In genomic region chr10:68112983-68113382, GRCm38 (mm10) we compare ENCODE assay signal across 14 mouse cellular contexts.
DNase-seq lines count a peak whose midpoint lies in the region; ATAC-seq and TF ChIP-seq lines count a peak whose summit lies in the region.
"Had no signal": no experiment of that assay in that cellular context is flagged by ENCODE, and none has a peak within 500 bp of the region (broad histone marks: within the 10 kb centered on the region; RNA-seq: fewer than 3 reads in every experiment).

No protein-coding gene starts in this region.

- H3K27me3 ChIP-seq in hindbrain, embryonic 13.5 days: no peaks in the 10 kb centered on the region
- H3K27me3 ChIP-seq in hindbrain, embryonic 11.5 days (ENCODE audit: control insufficient read depth, insufficient read depth, low read length): no peaks in the 10 kb centered on the region
- H3K27me3 ChIP-seq in midbrain, embryonic 14.5 days (ENCODE audit: control insufficient read depth, insufficient read depth, low read length): no peaks in the 10 kb centered on the region
- H3K27me3 ChIP-seq in midbrain, embryonic 10.5 days (ENCODE audit: low read depth, poor library complexity, severe bottlenecking): no peaks in the 10 kb centered on the region
- no peaks in the 10 kb centered on the region for H3K27me3 ChIP-seq in hindbrain, embryonic 14.5 days (ENCODE audit: control insufficient read depth, insufficient read depth, low read length)
- no peaks in the 10 kb centered on the region for H3K27me3 ChIP-seq in thymus, adult 2 months (ENCODE audit: control insufficient read depth, insufficient read depth, low read length)
- H3K27me3 ChIP-seq: CH12.LX had no signal

- H3K27ac ChIP-seq in hindbrain, embryonic 13.5 days: peak overlapping the region; percentile 78
- H3K27ac ChIP-seq in hindbrain, embryonic 11.5 days (ENCODE audit: low read depth, low read length): no peak overlapping the region
- H3K27ac ChIP-seq in midbrain, embryonic 14.5 days (replicated peaks; ENCODE audit: low read depth, low read length): peak overlapping the region; percentile 39; the same call in 1 of the 2 replicates
- H3K27ac ChIP-seq in midbrain, embryonic 10.5 days (replicated peaks): no peak overlapping the region
- H3K27ac ChIP-seq in hindbrain, embryonic 14.5 days: peak overlapping the region; percentile 71
- no peak overlapping the region for H3K27ac ChIP-seq in thymus, adult 2 months (ENCODE audit: control insufficient read depth, insufficient read depth, low read length)

- no peaks in the 10 kb centered on the region for H3K9me3 ChIP-seq in hindbrain, embryonic 13.5 days
- H3K9me3 ChIP-seq in hindbrain, embryonic 11.5 days (ENCODE audit: control insufficient read depth, low read length): no peaks in the 10 kb centered on the region
- H3K9me3 ChIP-seq in midbrain, embryonic 14.5 days (ENCODE audit: control insufficient read depth, low read length): no peaks in the 10 kb centered on the region
- no peaks in the 10 kb centered on the region for H3K9me3 ChIP-seq in midbrain, embryonic 10.5 days (replicated peaks)
- no peaks in the 10 kb centered on the region for H3K9me3 ChIP-seq in hindbrain, embryonic 14.5 days (ENCODE audit: control insufficient read depth, low read length)

- 49% methylated on average over 8 of the region's 8 CpGs for WGBS in hindbrain, embryonic 13.5 days
- whole genome bisulfite sequencing in hindbrain, embryonic 11.5 days: 83% methylated on average over 8 of the region's 8 CpGs
- 76% methylated on average over 8 of the region's 8 CpGs for WGBS in midbrain, embryonic 14.5 days
- WGBS in midbrain, embryonic 10.5 days: 92% methylated on average over 8 of the region's 8 CpGs
- WGBS in hindbrain, embryonic 14.5 days: 39% methylated on average over 8 of the region's 8 CpGs
- 94% methylated on average over 8 of the region's 8 CpGs for WGBS in thymus, adult 2 months

- TF ChIP-seq POLR2A in thymus, adult 2 months (IDR thresholded peaks at IDR 0.05; ENCODE audit: control insufficient read depth, extremely low read depth, insufficient read depth, low read length, poor library complexity): no peak

- no peak overlapping the region for H3K4me3 ChIP-seq in hindbrain, embryonic 13.5 days
- H3K4me3 ChIP-seq in hindbrain, embryonic 11.5 days (ENCODE audit: low read depth, low read length): no peak overlapping the region
- H3K4me3 ChIP-seq in midbrain, embryonic 14.5 days (replicated peaks; ENCODE audit: low read depth, low read length): no peak overlapping the region
- H3K4me3 ChIP-seq in midbrain, embryonic 10.5 days: no peak overlapping the region
- no peak overlapping the region for H3K4me3 ChIP-seq in hindbrain, embryonic 14.5 days (replicated peaks; ENCODE audit: low read length)
- H3K4me3 ChIP-seq in thymus, adult 2 months (ENCODE audit: control insufficient read depth, insufficient read depth, low read length): no peak overlapping the region

- ATAC-seq in hindbrain, embryonic 13.5 days (ENCODE audit: low FRiP score): 0 out of 2 replicates have a peak, but pooled peaks have one; percentile 50
- no peak for ATAC-seq in hindbrain, embryonic 11.5 days (ENCODE audit: low FRiP score)
- ATAC-seq in midbrain, embryonic 14.5 days (ENCODE audit: low FRiP score, low TSS enrichment): no peak
- ATAC-seq in hindbrain, embryonic 14.5 days (ENCODE audit: low FRiP score): 0 out of 2 replicates have a peak, but pooled peaks have one; percentile 47
- ATAC-seq in CD4-positive, CD25-positive, alpha-beta regulatory T cell, adult 4 months: no peak
- ATAC-seq: liver, postnatal 0 days had no signal

- H3K9ac ChIP-seq in hindbrain, embryonic 13.5 days: peak overlapping the region; percentile 43; the same call in 1 of the 2 replicates
- H3K9ac ChIP-seq in hindbrain, embryonic 11.5 days (ENCODE audit: low read depth, low read length): no peak overlapping the region
- no peak overlapping the region for H3K9ac ChIP-seq in midbrain, embryonic 14.5 days (replicated peaks; ENCODE audit: low read length)
- 0 out of 2 replicates have a peak overlapping the region, but pooled peaks have one; percentile 10 for H3K9ac ChIP-seq in hindbrain, embryonic 14.5 days
- H3K9ac ChIP-seq: liver, postnatal 0 days had no signal

- DNase-seq in hindbrain, embryonic 11.5 days (ENCODE audit: low spot score): no peak
- no peak for DNase-seq in midbrain, embryonic 14.5 days
- no peak for DNase-seq in midbrain, embryonic 10.5 days (ENCODE audit: low spot score)
- peak; percentile 60 for DNase-seq in hindbrain, embryonic 14.5 days (ENCODE audit: low spot score)
- no peak for DNase-seq in thymus, adult 2 months
- DNase-seq: adrenal gland, postnatal 14 days; embryo, embryonic 11 days; kidney, postnatal 4 days; liver, postnatal 0 days; thymus, postnatal 4 days had no signal

- TF ChIP-seq CTCF in thymus, adult 2 months (IDR thresholded peaks at IDR 0.05; ENCODE audit: borderline replicate concordance, control insufficient read depth, extremely low read depth, insufficient read depth, low read length, poor library complexity): no peak

- H3K36me3 ChIP-seq in hindbrain, embryonic 13.5 days: peaks cover 2% of the 10 kb centered on the region; the same call in 1 of the 2 replicates
- no peaks in the 10 kb centered on the region for H3K36me3 ChIP-seq in hindbrain, embryonic 11.5 days (ENCODE audit: control insufficient read depth, insufficient read depth, low read length)
- no peaks in the 10 kb centered on the region; the same call in 1 of the 2 replicates for H3K36me3 ChIP-seq in midbrain, embryonic 14.5 days (ENCODE audit: control insufficient read depth, insufficient read depth, low read length)
- H3K36me3 ChIP-seq in midbrain, embryonic 10.5 days: 0 out of 2 replicates have a peak, but pooled peaks cover 4% of the 10 kb centered on the region
- H3K36me3 ChIP-seq in hindbrain, embryonic 14.5 days (replicated peaks; ENCODE audit: control insufficient read depth, insufficient read depth): no peaks in the 10 kb centered on the region
- no peaks in the 10 kb centered on the region for H3K36me3 ChIP-seq in thymus, adult 2 months (ENCODE audit: control insufficient read depth, insufficient read depth, low read length)

- peaks cover 22% of the 10 kb centered on the region for H3K4me1 ChIP-seq in hindbrain, embryonic 13.5 days (replicated peaks)
- H3K4me1 ChIP-seq in hindbrain, embryonic 11.5 days (replicated peaks; ENCODE audit: control insufficient read depth, insufficient read depth, low read length): no peaks in the 10 kb centered on the region
- H3K4me1 ChIP-seq in midbrain, embryonic 14.5 days (ENCODE audit: control insufficient read depth, insufficient read depth, low read length): 0 out of 2 replicates have a peak, but pooled peaks cover 13% of the 10 kb centered on the region
- H3K4me1 ChIP-seq in midbrain, embryonic 10.5 days: peaks cover 10% of the 10 kb centered on the region; the same call in 1 of the 2 replicates
- H3K4me1 ChIP-seq in hindbrain, embryonic 14.5 days (replicated peaks; ENCODE audit: control insufficient read depth, insufficient read depth, low read length): peaks cover 16% of the 10 kb centered on the region; the same call in 1 of the 2 replicates
- no peaks in the 10 kb centered on the region for H3K4me1 ChIP-seq in thymus, adult 2 months (replicated peaks; ENCODE audit: control insufficient read depth, insufficient read depth, low read length)

- no peak overlapping the region for H3K4me2 ChIP-seq in hindbrain, embryonic 13.5 days
- no peak overlapping the region for H3K4me2 ChIP-seq in hindbrain, embryonic 11.5 days (replicated peaks; ENCODE audit: low read depth, low read length)
- H3K4me2 ChIP-seq in midbrain, embryonic 14.5 days (ENCODE audit: low read length): no peak overlapping the region
- peak overlapping the region; percentile 2 for H3K4me2 ChIP-seq in hindbrain, embryonic 14.5 days (replicated peaks)
- H3K4me2 ChIP-seq: heart, embryonic 11.5 days had no signal

Comparison
In these comparisons a context has a peak if more than half of its experiments do, and no peak if none do; other contexts are left out.
1. ATAC-seq: peak in hindbrain, embryonic 13.5 days (single experiment) and hindbrain, embryonic 14.5 days (single experiment); none in hindbrain, embryonic 11.5 days (single experiment), midbrain, embryonic 14.5 days (single experiment) and CD4-positive, CD25-positive, alpha-beta regulatory T cell, adult 4 months (single experiment).
2. H3K27ac ChIP-seq: peak in hindbrain, embryonic 13.5 days (single experiment), midbrain, embryonic 14.5 days (single experiment) and hindbrain, embryonic 14.5 days (single experiment); none in hindbrain, embryonic 11.5 days (single experiment), midbrain, embryonic 10.5 days (single experiment) and thymus, adult 2 months (single experiment).
3. H3K9ac ChIP-seq: peak in hindbrain, embryonic 13.5 days (single experiment) and hindbrain, embryonic 14.5 days (single experiment); none in hindbrain, embryonic 11.5 days (single experiment) and midbrain, embryonic 14.5 days (single experiment).